Mouse (Mus musculus): ENCODE measurements at regions not wholly inside any gene's neighbourhood (a gene's known extent, or its start where the extent isn't known, plus 50 kb on each side); places are given as distances from the start of the nearest gene placed in this dataset.

DNA sequence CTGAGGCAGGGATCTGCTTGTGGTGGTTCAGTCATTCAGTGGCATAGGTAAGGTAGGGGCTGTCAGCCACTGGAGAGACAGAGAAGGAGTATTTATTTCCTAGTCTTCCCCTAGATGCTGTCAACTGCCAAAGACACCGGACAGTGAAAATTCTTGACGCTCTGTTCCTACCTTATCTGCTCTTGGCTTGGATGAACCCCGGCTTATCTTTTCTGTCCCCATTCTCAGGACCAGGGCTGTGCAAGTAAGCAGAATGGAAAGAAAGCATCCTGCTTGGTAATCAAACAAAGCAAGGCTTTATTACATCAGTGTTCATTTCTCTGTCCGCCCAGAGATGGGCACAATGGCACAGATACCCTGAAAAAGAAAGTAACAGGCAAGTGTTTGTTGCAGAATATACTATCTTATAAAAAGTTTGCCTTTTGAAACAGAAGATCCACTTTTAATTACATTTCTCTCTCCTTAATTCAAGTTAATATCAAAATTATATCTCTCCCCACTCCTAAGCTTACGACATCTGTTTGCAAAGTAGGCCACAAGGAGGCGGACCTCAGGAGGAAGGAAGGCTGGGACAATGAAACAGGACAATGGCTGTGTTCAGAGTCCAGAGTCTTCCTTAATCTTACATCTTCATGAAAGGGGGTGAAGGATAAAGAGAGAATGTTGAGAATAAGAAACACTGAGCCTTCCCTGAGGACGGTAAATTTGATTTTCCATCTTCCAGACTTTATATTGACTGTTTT is 316.8 kb upstream of the Ubash3b start:
- DNase-seq: no peak

DNA sequence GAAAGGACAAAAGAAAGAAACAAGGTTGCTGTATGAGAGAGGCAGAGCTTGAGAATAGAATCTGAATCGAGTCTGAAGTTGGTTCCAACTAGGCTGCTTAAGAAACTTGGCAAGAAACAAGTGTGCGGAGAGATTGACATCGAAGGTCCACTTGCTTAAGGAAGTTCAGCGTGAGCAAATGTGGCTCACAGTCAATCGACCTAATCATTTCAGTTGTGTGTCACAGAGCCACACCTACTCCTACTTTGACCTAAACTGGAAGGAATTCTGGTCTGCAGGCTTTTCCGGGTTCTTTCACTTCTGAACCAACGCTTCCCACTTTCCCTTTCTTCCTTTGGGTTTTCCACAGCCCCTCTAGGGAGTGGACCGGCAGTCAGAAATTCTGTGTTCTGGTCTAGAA is 313.8 kb upstream of the Ubash3b start:
- no peak for DNase-seq

DNA sequence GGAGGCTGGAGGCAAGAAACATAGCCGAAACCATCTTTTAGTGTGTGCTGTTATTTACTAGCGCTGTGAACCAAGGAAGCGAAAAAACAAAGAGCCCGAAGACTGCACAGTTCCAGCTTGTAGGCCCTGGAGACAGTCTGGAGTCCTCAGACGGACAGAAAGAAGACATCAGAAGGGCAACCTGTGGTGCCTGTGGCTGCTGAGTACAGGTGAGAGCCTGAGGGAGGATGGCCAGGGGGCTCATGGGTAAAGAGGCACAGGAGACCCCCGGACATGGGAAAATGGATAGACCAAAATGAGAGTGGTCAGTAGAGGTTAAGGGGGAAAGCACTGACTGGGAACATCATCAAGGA is 313.4 kb upstream of the Ubash3b start:
- no peak for DNase-seq

DNA sequence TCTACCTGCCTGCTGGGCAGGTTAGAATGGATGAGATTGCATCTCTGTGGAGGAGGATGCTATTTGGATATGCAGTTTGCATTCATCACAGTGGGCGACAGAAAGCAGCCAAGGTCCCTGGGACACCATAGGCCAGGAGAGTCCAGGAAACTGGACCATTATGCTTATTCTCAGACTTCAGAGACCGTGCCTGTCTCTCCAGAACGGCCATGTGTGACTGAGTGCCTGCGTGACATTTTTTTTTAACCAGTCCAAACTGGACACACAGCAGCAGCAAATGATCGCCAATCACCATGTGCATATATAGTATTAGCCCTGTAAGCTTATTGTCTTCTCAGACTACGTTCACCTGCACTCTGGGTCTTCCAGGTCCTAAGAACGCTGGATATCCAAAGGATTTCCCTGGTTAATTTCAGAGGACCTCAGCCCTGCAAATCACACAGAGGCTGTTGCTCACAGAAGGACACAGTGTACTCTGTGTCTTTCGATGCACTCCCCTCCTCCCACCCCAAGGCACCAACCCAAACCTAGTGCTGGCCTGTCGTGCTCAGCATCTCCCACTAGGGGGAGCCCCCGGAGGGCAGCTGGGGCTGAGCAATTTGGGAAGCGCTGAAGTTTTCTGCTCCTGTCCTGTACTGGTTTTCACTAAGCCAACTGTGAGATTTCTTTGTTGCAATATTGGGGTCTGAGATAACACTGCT is 312.9 kb upstream of the Ubash3b start:
- DNase-seq: peak; percentile 88

DNA sequence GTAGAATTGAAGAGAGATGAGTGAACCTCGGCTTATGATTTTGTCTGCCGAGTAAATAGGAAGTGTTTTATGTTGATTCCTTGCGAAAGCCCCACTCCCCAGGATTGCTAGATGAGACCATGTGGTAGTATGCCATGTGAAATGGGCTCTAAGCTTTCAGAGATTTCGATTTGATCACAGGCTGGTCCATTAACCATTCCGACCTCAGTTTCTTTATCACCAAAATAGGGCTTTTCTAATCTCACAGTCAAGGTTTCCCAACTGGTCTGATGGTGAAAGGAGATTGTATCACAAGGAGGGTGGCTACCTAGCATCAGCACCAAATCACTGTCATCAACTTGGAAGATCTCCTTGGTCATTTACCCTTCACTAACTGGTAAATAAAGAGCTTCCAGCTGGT is 312.0 kb upstream of the Ubash3b start:
- DNase-seq: no peak

DNA sequence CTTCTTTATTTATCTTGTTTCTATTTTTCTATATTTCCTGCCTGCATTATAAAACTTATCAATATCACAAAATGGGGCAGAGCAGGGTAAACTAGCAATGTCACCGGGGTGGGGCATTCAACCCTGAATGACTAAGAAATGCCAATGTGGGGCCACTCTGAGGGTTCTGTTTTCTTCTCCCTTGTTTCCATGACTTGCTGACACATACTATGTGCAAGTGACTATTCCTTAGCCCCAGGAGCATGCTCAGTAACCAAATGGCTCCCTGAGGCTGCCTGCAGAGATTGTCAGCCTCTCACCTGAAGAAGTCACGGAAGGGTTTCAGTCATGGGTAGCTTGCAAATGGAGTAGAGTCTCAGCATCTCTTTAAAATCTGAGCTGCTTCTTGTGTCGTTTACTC is 309.8 kb upstream of the Ubash3b start:
- DNase-seq: no peak

DNA sequence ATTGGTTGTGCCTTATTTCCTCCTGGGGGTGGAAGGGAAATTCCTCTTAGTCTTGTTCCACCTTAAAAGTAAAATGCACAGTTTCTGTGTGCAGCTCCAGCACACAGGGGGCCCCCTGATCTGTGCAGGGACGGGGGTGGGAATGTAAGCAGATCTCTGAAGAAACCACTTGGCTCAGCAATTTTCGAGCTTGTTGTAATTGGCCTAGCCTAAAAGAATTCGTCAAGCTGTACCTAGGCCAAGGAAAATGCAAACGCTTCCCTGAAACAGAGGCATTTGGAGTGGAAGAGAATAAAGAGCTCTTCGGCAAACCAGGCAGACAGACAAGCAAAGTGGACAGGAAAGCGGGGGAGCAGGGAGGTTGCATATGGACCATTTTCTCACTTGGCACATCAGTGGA is 308.5 kb upstream of the Ubash3b start:
- no peak for DNase-seq

DNA sequence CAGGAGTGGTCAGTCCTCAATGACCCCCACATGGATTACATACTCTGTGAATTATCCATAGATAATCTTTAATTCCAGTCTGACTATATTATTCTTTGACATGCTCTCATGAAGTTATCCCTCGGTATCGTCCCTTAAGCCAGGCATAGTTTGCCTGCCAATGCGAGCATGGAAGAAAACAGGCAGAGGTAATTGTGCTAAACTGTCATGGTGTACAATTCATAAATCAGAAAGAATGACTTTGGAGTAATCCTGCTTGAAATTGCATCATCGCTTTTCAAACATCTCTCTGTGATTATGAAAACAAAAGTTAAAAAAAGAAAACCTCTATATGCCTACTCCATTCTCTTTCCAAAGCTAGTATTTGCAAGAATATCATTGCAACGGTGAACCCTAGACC is 307.9 kb upstream of the Ubash3b start:
- DNase-seq: no peak

DNA sequence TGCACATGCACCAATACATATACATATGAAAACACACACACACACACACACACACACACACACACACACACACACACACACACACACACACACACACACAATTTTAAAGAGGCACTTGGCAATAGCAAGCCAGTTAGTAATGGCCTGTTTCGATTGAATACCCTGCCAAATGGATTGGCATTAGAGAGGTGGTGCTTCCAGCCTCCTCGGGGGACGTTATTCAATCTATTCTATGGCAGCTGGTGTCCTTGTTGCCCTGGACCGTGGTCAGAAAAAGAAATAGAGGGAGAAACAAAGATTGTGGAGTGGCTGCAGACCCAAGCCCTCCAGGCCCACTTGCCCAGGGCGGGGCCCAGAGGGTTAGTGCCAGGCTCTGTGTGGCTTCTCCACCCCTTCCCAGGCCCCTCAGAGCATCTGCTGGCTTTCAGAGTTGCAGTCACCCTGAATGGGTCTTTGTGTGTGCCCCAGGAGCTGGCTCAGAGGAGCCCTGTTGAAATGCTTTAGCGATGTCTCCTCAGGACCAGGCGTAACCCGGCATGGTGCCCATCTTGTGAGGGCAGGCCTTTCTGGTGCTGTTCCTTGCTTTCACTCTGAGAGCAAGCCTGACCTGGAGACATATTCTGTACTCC is 302.7 kb upstream of the Ubash3b start:
- DNase-seq: peak; percentile 59

DNA sequence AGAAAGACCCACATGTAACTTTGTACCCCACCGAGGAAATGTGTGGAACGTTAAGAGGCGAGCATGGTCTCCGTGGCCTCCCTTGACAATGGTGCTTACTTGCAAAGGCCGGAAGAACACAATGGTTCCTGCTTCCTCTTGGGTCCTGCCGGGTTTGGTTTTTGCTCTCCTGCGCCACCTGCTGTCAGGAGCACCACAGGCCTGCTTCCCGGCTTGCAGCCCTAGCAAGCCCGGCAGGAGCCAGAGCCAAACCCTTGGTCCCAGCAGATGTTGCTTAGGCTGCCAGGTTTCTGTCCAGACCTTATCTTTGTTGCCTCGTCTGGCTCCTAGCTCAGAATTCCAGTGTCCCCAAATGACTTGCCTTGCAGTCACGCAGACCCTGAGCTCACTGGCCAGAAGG is 300.2 kb upstream of the Ubash3b start:
- peak; percentile 90 for DNase-seq

DNA sequence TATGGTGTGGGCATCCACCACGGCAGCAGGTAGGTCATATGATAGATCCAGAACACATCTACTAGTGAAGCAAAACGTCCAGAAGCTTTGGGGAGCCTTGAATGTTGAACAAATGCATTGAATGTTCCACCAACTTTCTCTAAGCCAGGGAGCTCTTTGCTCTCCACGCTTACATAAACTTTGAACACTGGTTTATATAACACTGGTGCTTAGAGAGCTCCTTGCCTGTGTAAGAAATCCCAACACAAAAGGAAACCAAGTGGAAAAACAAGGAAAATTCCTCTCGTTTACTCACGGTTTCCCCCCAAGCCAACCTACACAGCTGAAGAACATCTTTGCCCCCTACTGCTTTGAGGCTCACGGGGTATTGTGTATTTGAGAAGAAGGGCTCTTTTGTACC is 299.2 kb upstream of the Ubash3b start:
- DNase-seq: no peak

DNA sequence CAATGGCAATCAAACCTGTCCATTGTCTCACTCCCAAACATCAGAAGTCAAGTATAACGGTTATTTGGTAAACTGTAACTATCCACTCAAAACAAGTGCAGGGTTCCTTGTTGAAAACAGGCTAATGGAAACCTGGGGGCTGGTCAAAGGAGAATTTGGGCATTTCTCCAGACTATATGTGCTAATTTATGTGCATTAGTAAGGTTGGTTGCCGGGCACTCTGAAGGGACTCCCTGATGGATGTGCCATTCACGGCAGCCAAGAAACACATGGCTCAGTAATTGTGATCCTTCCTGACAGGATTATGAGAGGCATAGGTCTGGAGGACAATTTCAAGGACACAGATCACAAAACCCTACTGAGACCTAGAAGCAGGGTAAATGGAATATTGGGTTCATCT is 295.5 kb upstream of the Ubash3b start:
- no peak for DNase-seq

DNA sequence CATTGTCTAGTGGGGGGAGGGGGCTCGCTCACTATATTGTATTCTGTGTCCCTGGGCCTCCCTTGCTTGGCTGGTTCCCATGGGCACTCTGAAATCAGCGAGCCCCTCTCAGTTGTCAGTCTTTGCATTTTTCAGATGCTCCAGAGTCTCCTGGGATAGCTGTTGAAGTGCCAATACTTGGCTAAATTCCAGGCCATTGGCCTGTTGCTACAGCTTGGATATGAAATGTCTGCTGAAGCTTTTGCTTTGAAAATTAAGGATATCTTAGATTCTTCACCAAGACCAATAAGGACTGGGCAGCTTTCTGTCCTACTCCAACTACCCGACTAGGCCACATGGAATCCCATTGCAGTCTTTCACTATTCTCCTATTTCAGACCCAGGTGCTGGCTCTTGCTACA is 290.2 kb upstream of the Ubash3b start:
- no peak for DNase-seq

DNA sequence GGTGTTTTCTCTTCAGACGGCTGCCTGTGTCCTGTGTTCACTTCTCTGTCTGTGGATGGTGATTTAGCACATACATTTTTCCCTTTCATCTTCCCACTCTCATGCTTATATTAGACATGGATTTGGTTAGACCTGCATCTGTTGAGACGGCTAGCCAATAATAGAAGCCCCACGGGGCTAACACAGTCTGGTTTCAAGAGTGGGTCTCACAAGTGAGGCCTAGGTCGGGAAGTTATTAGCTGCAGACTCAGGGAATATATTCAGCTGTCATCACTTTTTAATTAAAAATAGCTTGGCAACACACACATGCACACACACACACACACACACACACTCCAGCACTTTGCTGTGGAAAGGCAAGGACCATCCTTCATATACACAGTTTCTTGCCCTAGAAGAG is 287.7 kb upstream of the Ubash3b start:
- DNase-seq: no peak

DNA sequence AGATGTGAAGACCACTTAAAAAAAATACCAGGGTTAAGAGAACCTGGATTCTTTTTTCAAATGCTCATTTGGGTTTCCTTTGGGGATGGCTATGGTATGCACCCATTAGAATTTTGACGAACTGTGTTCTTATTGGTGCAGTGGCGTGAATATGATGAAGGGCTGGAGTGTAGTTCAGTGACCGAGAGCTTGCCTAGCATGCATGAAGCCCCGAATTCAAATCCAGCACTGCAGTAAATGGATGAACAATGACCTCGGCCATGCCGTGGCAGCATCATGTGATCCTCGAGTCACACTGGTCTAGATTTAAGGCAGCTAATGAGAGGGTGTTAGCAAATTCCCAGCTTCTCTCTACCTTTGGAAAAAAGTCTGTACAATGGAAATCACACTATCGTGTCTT is 286.4 kb upstream of the Ubash3b start:
- no peak for DNase-seq

DNA sequence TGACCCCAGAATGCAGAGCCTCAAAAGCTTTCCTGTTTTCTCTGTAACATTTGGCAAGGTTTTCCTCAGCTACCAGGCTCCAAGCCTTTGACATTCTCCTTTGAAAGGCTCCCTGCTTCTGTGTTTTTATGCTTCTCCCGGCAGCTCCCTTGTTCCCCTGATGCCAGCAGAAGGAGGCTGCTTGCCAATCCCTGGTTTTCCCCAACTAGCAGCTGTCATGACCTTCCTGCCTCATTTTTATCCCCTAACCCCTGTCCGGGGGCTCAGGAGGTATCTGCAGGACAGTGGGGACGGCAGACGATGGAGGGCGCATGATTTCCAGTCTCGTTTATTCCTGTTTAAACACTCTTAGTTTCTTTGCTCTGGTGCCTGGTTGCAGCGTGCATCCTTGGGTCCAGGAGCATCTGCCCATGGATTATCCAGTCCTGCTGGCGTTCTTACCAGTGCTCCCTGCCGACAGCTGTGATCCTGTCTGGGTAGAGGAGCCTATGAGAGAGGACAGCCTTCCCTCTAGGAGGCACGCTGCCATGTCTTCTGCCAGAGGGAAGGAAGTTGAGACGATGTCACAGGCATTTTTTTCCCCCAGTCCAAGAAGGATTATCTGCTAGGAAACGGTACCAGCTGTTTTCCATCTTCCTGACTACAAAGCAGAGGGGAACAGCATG is 285.8 kb upstream of the Ubash3b start:
- peak; percentile 62 for DNase-seq

DNA sequence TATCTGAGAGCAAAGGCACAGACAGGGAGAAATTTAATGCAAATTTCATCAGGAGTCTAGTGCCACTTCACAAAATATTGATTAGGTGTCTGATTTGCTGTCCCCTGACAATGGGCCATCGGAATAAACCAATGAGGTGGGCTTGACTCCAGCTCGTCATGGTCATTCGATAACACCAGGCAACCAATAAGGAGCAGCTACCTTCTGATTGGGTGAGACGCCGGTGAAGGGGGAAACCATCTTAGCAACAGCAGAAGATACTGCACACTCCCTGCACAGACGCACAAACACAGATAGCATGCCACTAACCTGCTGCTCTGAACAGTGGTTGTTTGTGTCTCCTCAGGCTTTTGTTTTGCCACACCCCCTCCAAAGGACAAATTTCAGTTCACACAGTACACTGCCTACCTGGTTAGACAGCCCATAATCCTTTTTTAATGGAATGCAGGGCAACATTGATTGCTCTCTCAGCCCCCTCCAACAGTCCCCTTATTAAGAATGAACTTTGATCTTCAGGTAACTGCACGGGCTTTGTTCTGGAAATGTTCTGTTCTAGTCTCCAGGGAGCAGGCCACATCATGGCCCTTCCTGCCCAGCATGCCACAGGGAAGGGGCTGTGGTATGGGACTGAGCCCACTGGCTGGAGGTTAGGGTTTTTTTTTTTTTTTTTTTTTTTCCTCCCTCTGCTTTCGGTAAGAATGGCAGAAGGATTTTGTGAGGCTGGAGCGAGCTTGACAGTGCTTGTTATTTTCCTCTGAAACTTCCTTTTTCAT is 285.1 kb upstream of the Ubash3b start:
- peak; percentile 71 for DNase-seq

DNA sequence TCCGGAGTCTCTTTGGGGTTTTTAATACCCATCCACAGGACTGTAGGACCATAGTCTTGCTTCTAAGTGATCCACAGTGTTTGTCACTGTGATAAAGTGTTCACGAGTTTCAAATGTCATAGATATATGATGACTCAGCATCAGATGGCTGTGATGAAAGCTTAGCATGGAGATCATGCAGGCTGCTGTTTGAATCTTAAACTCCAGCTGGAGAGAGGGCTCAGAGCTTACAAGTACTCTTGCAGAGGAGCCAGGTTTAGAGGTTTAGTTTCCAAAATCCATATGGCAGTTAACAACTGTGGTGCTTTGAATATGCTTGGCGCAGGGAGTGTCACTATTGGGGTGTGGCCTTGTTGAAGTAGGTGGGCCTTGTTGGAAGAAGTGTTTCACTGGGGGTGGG is 280.9 kb upstream of the Ubash3b start:
- DNase-seq: no peak

DNA sequence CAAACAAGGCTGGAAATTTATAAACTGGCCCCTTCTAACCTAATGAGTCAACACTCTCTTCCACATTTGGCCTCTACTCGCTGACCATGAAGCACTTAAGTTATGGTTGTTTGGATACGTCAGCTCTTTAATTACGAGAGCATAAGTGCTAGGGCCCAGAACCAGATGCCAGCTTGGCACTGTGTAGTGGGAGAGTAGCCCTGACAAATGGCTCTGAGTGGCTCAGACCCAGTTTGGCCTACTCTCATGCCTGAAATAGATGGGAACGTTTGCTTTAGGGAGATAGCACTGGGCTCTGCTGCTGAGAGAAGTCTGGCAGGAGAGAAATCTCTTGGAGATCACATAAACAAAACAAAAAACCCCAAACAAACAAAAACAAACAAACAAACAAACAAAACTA is 278.5 kb upstream of the Ubash3b start:
- no peak for DNase-seq

DNA sequence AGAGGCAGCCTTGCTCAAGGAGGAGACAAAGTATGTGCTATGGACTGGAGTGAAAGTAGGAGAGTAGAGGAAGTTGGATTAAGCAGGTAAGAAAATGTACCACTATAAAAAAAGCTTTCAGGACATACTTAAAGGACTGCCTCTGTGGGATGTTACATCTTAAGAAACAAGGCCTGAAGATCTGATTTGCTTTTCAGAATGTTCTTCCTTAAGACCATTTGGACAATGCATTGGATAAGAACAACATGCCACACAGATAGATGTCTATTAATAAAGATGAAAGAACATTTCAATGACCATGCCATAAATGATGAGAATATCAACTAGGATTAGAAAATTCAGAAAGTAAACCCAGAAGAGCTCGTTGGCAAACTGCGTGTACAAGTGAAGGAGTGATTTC is 276.6 kb upstream of the Ubash3b start:
- no peak for DNase-seq

DNA sequence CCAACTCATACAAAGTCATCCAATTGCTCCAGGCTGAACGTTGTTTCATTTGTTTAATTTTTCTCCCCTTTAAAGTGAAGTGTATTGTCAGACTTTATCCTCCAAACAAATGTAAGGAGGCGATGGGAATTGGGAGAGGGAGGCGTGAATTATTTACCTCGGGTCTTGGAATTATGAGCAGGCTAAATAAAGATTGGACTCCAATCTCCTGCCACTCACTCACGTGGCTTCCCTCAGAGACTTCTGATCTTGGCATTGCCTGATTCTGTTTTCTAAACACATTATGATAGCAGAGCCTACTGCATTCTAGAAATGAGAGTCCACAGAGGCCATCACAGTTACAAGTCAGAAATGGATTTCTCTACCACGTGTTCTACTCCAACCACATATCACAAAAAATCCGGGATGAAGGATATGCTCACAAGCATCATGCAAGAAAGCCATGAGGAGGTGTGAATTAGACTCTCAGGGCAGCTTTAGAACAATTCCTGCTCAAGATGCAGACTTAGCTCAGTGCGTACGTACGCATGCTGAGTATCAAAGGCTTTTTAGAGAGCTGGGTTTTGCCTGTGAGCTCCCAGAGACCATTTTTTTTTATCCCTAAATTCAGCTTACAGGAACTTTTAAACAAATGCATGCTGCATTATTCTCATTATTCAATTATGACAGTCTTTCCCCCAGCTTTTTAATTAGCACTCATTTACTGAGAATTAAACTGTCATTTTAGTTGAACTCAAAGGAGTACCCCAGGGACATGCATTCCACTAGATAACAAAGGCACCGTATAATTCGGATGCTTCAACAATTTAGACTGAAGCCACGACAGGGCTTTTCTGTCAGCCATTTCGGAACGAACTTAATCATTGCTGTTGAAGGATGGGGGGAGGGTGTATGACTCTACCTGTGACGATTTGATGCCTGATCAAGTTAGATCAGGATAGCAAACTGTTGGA is 269.2 kb upstream of the Ubash3b start:
- no peak for DNase-seq
